Mouse (Mus musculus) Patski (cell line): ENCODE measurements around the gene Hist1h2af. TPM values are rescaled to one million over a fixed set of nuclear protein-coding genes. Genes with fewer than 3 reads are reported as not detected.
A peak's percentile ranks its signal among the peaks of the same experiment; 100 is the strongest.
"Not testable (repeated sequence)": the region's sequence is repeated elsewhere in the genome, so short reads cannot be mapped to it uniquely, and the experiment has no call there.

ENCODE experiments used
- ATAC-seq: fragments of 100-300 bp; one replicate; pipeline ENCODE4 v1.8.0; 2021
- CTCF ChIA-PET: fragments of 350-600 bp; sonication (Branson Sonifier 250); formaldehyde crosslinking; loops from one replicate; lab custom pipeline; 2022; ENCODE audit warnings: inconsistent platforms; lab: Charles Lee
- POLR2A ChIA-PET: fragments of 350-600 bp; sonication (Branson Sonifier 250); formaldehyde crosslinking; loops from one replicate; lab custom pipeline; 2022; ENCODE audit warnings: antibody characterized with exemption, inconsistent platforms; lab: Charles Lee
- DNase-seq: peaks from one replicate; pipeline ENCODE4 v3.0.0-alpha.2; 2011; ENCODE audit warnings: low read depth, low spot score
- H3K27me3 ChIP-seq: fragments of 371-371 bp; one replicate; pipeline ENCODE4 v1.5.1; 2021
- CTCF ChIP-seq: fragments of 100-300 bp; IDR thresholded peaks from one replicate; pipeline ENCODE4 v1.5.1; 2021
- in situ Hi-C: fragments of 300-500 bp; cut with MboI; formaldehyde crosslinking; loops from 3 replicates; pipeline ENCODE4 v1.11.1; 2018; ENCODE audit warnings: low pct_unique_long_range_greater_than_20kb, mixed read lengths
- polyA plus RNA-seq: library from polyadenylated mRNA; unstranded; gene quantifications from one replicate; pipeline ENCODE4 v1.2.3, GENCODE M21; 2021

Hist1h2af gene
- polyA plus RNA-seq, 1 experiment from 2014 or later, result 1.3 TPM

GRCm38 (mm10) chr13:23554925-23555838 is 21.5 kb downstream of the Hist1h2af start:
- TF ChIP-seq CTCF, result no peak
- H3K27me3 ChIP-seq, result no peaks in the 10 kb centered on the region
- peak; percentile 71 for ATAC-seq
- in situ Hi-C loops, result no loop called here
- CTCF ChIA-PET, result interaction anchor here (0.7 to 1.8 kb wide), 4 partner anchors 10 to 196 kb away, joined by 3 to 6 read pairs (median 4); partner anchors contain the start of genes Hist1h1e, Hist1h2ab and Hist1h2af
- POLR2A ChIA-PET, result interaction anchor here (0.8 to 1.6 kb wide), 4 partner anchors 10 to 26 kb away, joined by 3 to 6 read pairs (median 4); partner anchors contain the start of genes Hist1h2ae and Hist1h4d
- no peak for DNase-seq

GRCm38 (mm10) chr13:23555839-23556416 is 22.2 kb downstream of the Hist1h2af start:
- H3K27me3 ChIP-seq, result no peaks in the 10 kb centered on the region
- TF ChIP-seq CTCF, result no peak
- CTCF ChIA-PET, result interaction anchor here (1.3 to 1.4 kb wide), 2 partner anchors 27 to 66 kb away, joined by 3 to 5 read pairs; partner anchors contain the start of gene Hist1h1e
- POLR2A ChIA-PET, result interaction anchor here (1.4 to 1.6 kb wide), 3 partner anchors 26 to 66 kb away, joined by 3 to 7 read pairs (median 6); partner anchors contain the start of gene Hist1h4d
- ATAC-seq (peak; percentile 42), DNase-seq (peak; percentile 89)
- in situ Hi-C loops, result no loop called here

DNA sequence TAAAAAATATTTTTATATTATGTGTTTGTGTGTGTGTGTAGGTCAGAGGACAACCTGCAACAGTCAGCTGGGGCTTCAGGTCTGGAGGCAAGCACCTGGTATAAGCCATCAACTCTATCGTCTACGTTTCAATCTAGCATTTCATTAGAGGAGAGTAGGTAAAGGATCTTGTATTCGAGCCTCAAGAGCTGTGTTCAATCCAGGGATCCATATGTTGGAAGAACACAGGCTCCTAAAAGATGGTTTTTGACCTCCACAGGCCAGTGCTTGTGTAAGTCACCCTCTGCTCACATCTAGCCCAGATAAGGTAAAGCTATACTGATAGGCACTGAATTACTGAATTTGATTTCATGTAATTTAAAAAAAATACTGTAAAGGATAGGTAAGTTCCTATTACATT is 23.2 kb downstream of the Hist1h2af start:
- H3K27me3 ChIP-seq, result no peaks in the 10 kb centered on the region
- CTCF ChIA-PET, result interaction anchor here (1.4 kb wide), 1 partner anchor 26 kb away, joined by 3 read pairs; no protein-coding TSS in a partner anchor
- TF ChIP-seq CTCF, result no peak
- in situ Hi-C loops, result no loop called here
- DNase-seq (no peak), ATAC-seq (no peak)
- POLR2A ChIA-PET, result interaction anchor here (1.4 kb wide), 2 partner anchors 27 to 65 kb away, joined by 3 to 7 read pairs; no protein-coding TSS in a partner anchor

GRCm38 (mm10) chr13:23560699-23561098 is 27.0 kb downstream of the Hist1h2af start:
- POLR2A ChIA-PET, result interaction anchor here (0.9 kb wide), 1 partner anchor 10 kb away, joined by 3 read pairs; no protein-coding TSS in a partner anchor
- H3K27me3 ChIP-seq, ATAC-seq, DNase-seq, CTCF ChIA-PET: not testable (repeated sequence)
- in situ Hi-C loops, result loop anchor here (10.0 kb wide), 1 partner anchor 134 kb away; the partner anchor contains the start of genes Hist1h1t and Hist1h4c

GRCm38 (mm10) chr13:23561531-23561882 is 27.8 kb downstream of the Hist1h2af start:
- in situ Hi-C loops, result loop anchor here (10.0 kb wide), 1 partner anchor 133 kb away; the partner anchor contains the start of genes Hist1h1t and Hist1h4c
- DNase-seq, CTCF ChIA-PET, ATAC-seq, H3K27me3 ChIP-seq: not testable (repeated sequence)
- POLR2A ChIA-PET, result interaction anchor here (1.3 kb wide), 1 partner anchor 23 kb away, joined by 3 read pairs; no protein-coding TSS in a partner anchor

- ATAC-seq, result peak; percentile 83
- in situ Hi-C loops, result loop anchor here (10.0 kb wide), 1 partner anchor 133 kb away; the partner anchor contains the start of genes Hist1h1t and Hist1h4c
These were observed 28.4 kb downstream of the Hist1h2af start, which contains the start of gene Hist1h3e for GRCm38 (mm10) chr13:23561883-23562659. TSS of gene Hist1h3e (minus strand) at chr13:23562369.

GRCm38 (mm10) chr13:23562699-23563462 is 29.2 kb downstream of the Hist1h2af start:
- peak; percentile 56 for TF ChIP-seq CTCF

More at GRCm38 (mm10) chr13:23561883-23562659, 28.4 kb downstream of the Hist1h2af start, which contains the start of gene Hist1h3e:
- POLR2A ChIA-PET, result interaction anchor here (1.3 kb wide), 1 partner anchor 22 kb away, joined by 3 read pairs; no protein-coding TSS in a partner anchor
- DNase-seq, result peak; percentile 97
- CTCF ChIA-PET, H3K27me3 ChIP-seq: not testable (repeated sequence)

GRCm38 (mm10) chr13:23564482-23564881 is 30.8 kb downstream of the Hist1h2af start:
- no peaks in the 10 kb centered on the region for H3K27me3 ChIP-seq
- TF ChIP-seq CTCF, result no peak
- DNase-seq (no peak), ATAC-seq (no peak)
- in situ Hi-C loops, result loop anchor here (10.0 kb wide), 1 partner anchor 130 kb away; the partner anchor contains the start of genes Hist1h1t and Hist1h4c
- ChIA-PET CTCF (no interaction called here), POLR2A (interaction anchor here (0.5 to 1.0 kb wide), 2 partner anchors 9 to 23 kb away, joined by 3 to 4 read pairs; no protein-coding TSS in a partner anchor)

More at GRCm38 (mm10) chr13:23562699-23563462, 29.2 kb downstream of the Hist1h2af start:
- ATAC-seq (peak; percentile 54), DNase-seq (no peak)
- no peaks in the 10 kb centered on the region for H3K27me3 ChIP-seq
- in situ Hi-C loops, result loop anchor here (10.0 kb wide), 1 partner anchor 132 kb away; the partner anchor contains the start of genes Hist1h1t and Hist1h4c
- POLR2A ChIA-PET, result interaction anchor here (0.6 to 1.3 kb wide), 3 partner anchors 12 to 177 kb away, joined by 3 read pairs; no protein-coding TSS in a partner anchor
- CTCF ChIA-PET, result no interaction called here

DNA sequence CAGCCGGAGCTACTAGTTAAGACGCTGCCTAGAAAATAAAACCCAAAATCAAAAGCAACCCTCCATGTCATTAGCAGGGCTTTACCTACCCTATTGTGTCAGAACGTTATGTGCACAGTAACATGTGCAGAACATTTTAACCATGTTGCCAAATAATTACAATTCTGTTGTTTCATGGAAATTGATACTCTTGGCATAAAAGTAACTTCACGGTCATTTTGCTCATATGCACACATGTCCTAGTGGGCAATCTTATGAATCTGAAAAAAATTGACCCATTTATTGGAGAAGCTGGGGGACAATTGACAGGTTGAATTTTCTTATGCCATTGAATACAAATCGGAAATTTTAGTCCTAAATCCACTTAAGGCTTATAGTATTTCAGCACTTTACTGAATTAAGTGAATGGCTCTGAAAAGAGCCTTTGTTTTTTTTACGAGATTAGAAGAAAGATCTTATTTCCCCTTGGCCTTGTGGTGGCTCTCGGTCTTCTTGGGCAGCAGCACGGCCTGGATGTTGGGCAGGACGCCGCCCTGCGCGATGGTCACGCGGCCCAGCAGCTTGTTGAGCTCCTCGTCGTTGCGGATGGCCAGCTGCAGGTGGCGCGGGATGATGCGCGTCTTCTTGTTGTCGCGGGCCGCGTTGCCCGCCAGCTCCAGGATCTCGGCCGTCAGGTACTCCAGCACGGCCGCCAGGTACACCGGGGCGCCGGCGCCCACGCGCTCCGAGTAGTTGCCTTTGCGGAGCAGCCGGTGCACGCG is 36.7 kb downstream of the Hist1h2af start:
- in situ Hi-C loops, DNase-seq, H3K27me3 ChIP-seq, ATAC-seq, CTCF ChIA-PET: not testable (repeated sequence)
- POLR2A ChIA-PET, result interaction anchor here (0.9 to 1.9 kb wide), 4 partner anchors 10 to 127 kb away, joined by 3 to 5 read pairs (median 4); partner anchors contain the start of genes Hist1h4c and Hist1h4d
